Mouse (Mus musculus) lung, postnatal 25 days (tissue): ENCODE data around the gene Tmprss13.
A peak's percentile ranks its signal among the peaks of the same experiment; 100 is the strongest.

Experiments
- DNase-seq: peaks from one replicate; pipeline ENCODE4 v3.0.0; 2022; ENCODE audit warnings: low spot score

Gene Tmprss13

GRCm38 (mm10) chr9:45382834-45383233 lies 63.9 kb downstream of the Tmprss13 start:
- DNase-seq, result no peak

GRCm38 (mm10) chr9:45383883-45384282 lies 65.0 kb downstream of the Tmprss13 start:
- no peak for DNase-seq

GRCm38 (mm10) chr9:45386698-45387097 lies 67.8 kb downstream of the Tmprss13 start:
- no peak for DNase-seq

- DNase-seq, result peak; percentile 83
These were observed 69.6 kb downstream of the Tmprss13 start for GRCm38 (mm10) chr9:45388385-45388994.

- DNase-seq, result peak; percentile 37
These were observed 70.7 kb downstream of the Tmprss13 start for GRCm38 (mm10) chr9:45389596-45389995.

- DNase-seq, result no peak
These were observed 72.4 kb downstream of the Tmprss13 start for GRCm38 (mm10) chr9:45391299-45391698.

- no peak for DNase-seq
These were observed 76.3 kb downstream of the Tmprss13 start for GRCm38 (mm10) chr9:45395218-45395617.

- no peak for DNase-seq
These were observed 76.9 kb downstream of the Tmprss13 start for GRCm38 (mm10) chr9:45395796-45396195.
